Mouse (Mus musculus): Measurements from ENCODE around the gene Vmn1r177. TPM values are rescaled to one million over a fixed set of nuclear protein-coding genes. Genes with fewer than 3 reads are reported as not detected.
"Not testable (repeated sequence)": the region's sequence is repeated elsewhere in the genome, so short reads cannot be mapped to it uniquely, and the experiment has no call there.

The Vmn1r177 gene
- not detected in 2 replicates for total RNA-seq (2012; rRNA removed)

- H3K9ac ChIP-seq (ENCODE audit: insufficient read depth, low read depth, low read length, poor library complexity, severe bottlenecking); H3K36me3 ChIP-seq (ENCODE audit: control insufficient read depth, insufficient read depth, low read length, poor library complexity, severe bottlenecking); H3K4me1 ChIP-seq (ENCODE audit: control insufficient read depth in 2 of 2, insufficient read depth in 2 of 2, low read length in 2 of 2, poor library complexity in 1 of 2); H3K4me3 ChIP-seq (ENCODE audit: insufficient read depth in 1 of 2, low read depth in 1 of 2, low read length in 2 of 2, poor library complexity in 1 of 2, severe bottlenecking in 1 of 2); H3K27ac ChIP-seq (ENCODE audit: insufficient read depth, low read depth, low read length, poor library complexity, severe bottlenecking); H3K9me3 ChIP-seq (ENCODE audit: control insufficient read depth, insufficient read depth, low read depth, low read length); DNase-seq (ENCODE audit: low read depth, low spot score); in situ Hi-C loops (cut with MboI; ENCODE audit: low sequenced_read_pairs in 2 of 2, unreplicated experiment in 2 of 2): not testable (repeated sequence)
Measured at GRCm38 (mm10) chr7:23866349-23866748, at the start of gene Vmn1r177. Gene Vmn1r177 (minus strand): TSS chr7:23866449.

- no peak within 1 kb of the TSS for H3K27ac ChIP-seq (ENCODE audit: insufficient read depth, low read depth, low read length, poor library complexity, severe bottlenecking)
- H3K36me3 ChIP-seq (ENCODE audit: control insufficient read depth, insufficient read depth, low read length, poor library complexity, severe bottlenecking): no peaks in the 10 kb centered on the region
- H3K9me3 ChIP-seq (ENCODE audit: control insufficient read depth, insufficient read depth, low read depth, low read length): no peaks in the 10 kb centered on the region
- DNase-seq (ENCODE audit: low read depth, low spot score): no peak
- in situ Hi-C loops (cut with MboI; ENCODE audit: low sequenced_read_pairs in 2 of 2, unreplicated experiment in 2 of 2): no loop called here
- H3K4me3 ChIP-seq (ENCODE audit: insufficient read depth in 1 of 2, low read depth in 1 of 2, low read length in 2 of 2, poor library complexity in 1 of 2, severe bottlenecking in 1 of 2): no peak within 1 kb of the TSS
- no peak within 1 kb of the TSS for H3K9ac ChIP-seq (ENCODE audit: insufficient read depth, low read depth, low read length, poor library complexity, severe bottlenecking)
- no peaks in the 10 kb centered on the region for H3K4me1 ChIP-seq (ENCODE audit: control insufficient read depth in 2 of 2, insufficient read depth in 2 of 2, low read length in 2 of 2, poor library complexity in 1 of 2)
- TF ChIP-seq CHD2 (IDR thresholded peaks at IDR 0.05; ENCODE audit: low read depth, low read length) (no peak), ZNF384 (IDR thresholded peaks at IDR 0.05; ENCODE audit: low read depth, low read length) (no peak), MAFK (IDR thresholded peaks at IDR 0.05; ENCODE audit: insufficient read depth, low read depth, low read length) (no peak), HCFC1 (IDR thresholded peaks at IDR 0.05; ENCODE audit: borderline replicate concordance, insufficient read depth, low read length) (no peak), ZC3H11A (IDR thresholded peaks at IDR 0.05; ENCODE audit: borderline replicate concordance, low read depth, low read length) (no peak)
Measured at GRCm38 (mm10) chr7:23891709-23892108, 25.5 kb upstream of the Vmn1r177 start, which contains the start of gene Vmn1r178. Gene Vmn1r178 (plus strand): TSS chr7:23892009.

- H3K36me3 ChIP-seq (ENCODE audit: control insufficient read depth, insufficient read depth, low read length, poor library complexity, severe bottlenecking); in situ Hi-C loops (cut with MboI; ENCODE audit: low sequenced_read_pairs in 2 of 2, unreplicated experiment in 2 of 2); H3K4me1 ChIP-seq (ENCODE audit: control insufficient read depth in 2 of 2, insufficient read depth in 2 of 2, low read length in 2 of 2, poor library complexity in 1 of 2); H3K9me3 ChIP-seq (ENCODE audit: control insufficient read depth, insufficient read depth, low read depth, low read length); H3K27ac ChIP-seq (ENCODE audit: insufficient read depth, low read depth, low read length, poor library complexity, severe bottlenecking); H3K9ac ChIP-seq (ENCODE audit: insufficient read depth, low read depth, low read length, poor library complexity, severe bottlenecking); DNase-seq (ENCODE audit: low read depth, low spot score); H3K4me3 ChIP-seq (ENCODE audit: insufficient read depth in 1 of 2, low read depth in 1 of 2, low read length in 2 of 2, poor library complexity in 1 of 2, severe bottlenecking in 1 of 2): not testable (repeated sequence)
Measured at GRCm38 (mm10) chr7:23876918-23877317, 10.7 kb upstream of the Vmn1r177 start.

- H3K4me3 ChIP-seq (ENCODE audit: insufficient read depth in 1 of 2, low read depth in 1 of 2, low read length in 2 of 2, poor library complexity in 1 of 2, severe bottlenecking in 1 of 2); DNase-seq (ENCODE audit: low read depth, low spot score); in situ Hi-C loops (cut with MboI; ENCODE audit: low sequenced_read_pairs in 2 of 2, unreplicated experiment in 2 of 2); H3K27ac ChIP-seq (ENCODE audit: insufficient read depth, low read depth, low read length, poor library complexity, severe bottlenecking); H3K36me3 ChIP-seq (ENCODE audit: control insufficient read depth, insufficient read depth, low read length, poor library complexity, severe bottlenecking); H3K9ac ChIP-seq (ENCODE audit: insufficient read depth, low read depth, low read length, poor library complexity, severe bottlenecking); H3K4me1 ChIP-seq (ENCODE audit: control insufficient read depth in 2 of 2, insufficient read depth in 2 of 2, low read length in 2 of 2, poor library complexity in 1 of 2); H3K9me3 ChIP-seq (ENCODE audit: control insufficient read depth, insufficient read depth, low read depth, low read length): not testable (repeated sequence)
Measured at GRCm38 (mm10) chr7:23837272-23837671, 29.0 kb downstream of the Vmn1r177 start, which contains the start of gene Vmn1r176. Gene Vmn1r176 (minus strand): TSS chr7:23837372.

Other genes with a start within 250 kb of the Vmn1r177 start
- gene Vmn1r171, start 235.7 kb downstream of the Vmn1r177 start, total RNA-seq (2012; rRNA removed): not detected in 2 replicates
- not detected in 2 replicates for gene Vmn1r172, start 208.1 kb downstream of the Vmn1r177 start, total RNA-seq (2012; rRNA removed)
- not detected in 2 replicates for gene Vmn1r173, start 165.7 kb downstream of the Vmn1r177 start, total RNA-seq (2012; rRNA removed)
- not detected in 2 replicates for gene Vmn1r174, start 114.2 kb downstream of the Vmn1r177 start, total RNA-seq (2012; rRNA removed)
- gene Vmn1r175, start 55.8 kb downstream of the Vmn1r177 start, total RNA-seq (2012; rRNA removed): not detected in 2 replicates
- gene Vmn1r176, start 29.1 kb downstream of the Vmn1r177 start, total RNA-seq (2012; rRNA removed): not detected in 2 replicates
- gene Vmn1r178, start 25.6 kb upstream of the Vmn1r177 start, total RNA-seq (2012; rRNA removed): not detected in 2 replicates
- gene Vmn1r179, start 60.5 kb upstream of the Vmn1r177 start, total RNA-seq (2012; rRNA removed): not detected in 2 replicates
- not detected in 2 replicates for gene Vmn1r180, start 84.2 kb upstream of the Vmn1r177 start, total RNA-seq (2012; rRNA removed)
- not detected in 2 replicates for gene Vmn1r181, start 108.2 kb upstream of the Vmn1r177 start, total RNA-seq (2012; rRNA removed)
- not detected in 2 replicates for gene V1rd19, start 135.2 kb upstream of the Vmn1r177 start, total RNA-seq (2012; rRNA removed)
- gene Vmn1r183, start 186.8 kb upstream of the Vmn1r177 start, total RNA-seq (2012; rRNA removed): not detected in 2 replicates
- 17.8 and 22.0 TPM in 2 replicates for gene Zfp180, start 215.5 kb upstream of the Vmn1r177 start, total RNA-seq (2012; rRNA removed)
- 0.90 and 0.98 TPM in 2 replicates for gene Zfp112, start 245.9 kb upstream of the Vmn1r177 start, total RNA-seq (2012; rRNA removed)